Mouse (Mus musculus): ENCODE measurements around the gene Slit3. TPM values are rescaled to one million over a fixed set of nuclear protein-coding genes. Genes with fewer than 3 reads are reported as not detected.

Slit3 gene
- polyA plus RNA-seq, 1 experiment from 2014 or later: not detected

DNA sequence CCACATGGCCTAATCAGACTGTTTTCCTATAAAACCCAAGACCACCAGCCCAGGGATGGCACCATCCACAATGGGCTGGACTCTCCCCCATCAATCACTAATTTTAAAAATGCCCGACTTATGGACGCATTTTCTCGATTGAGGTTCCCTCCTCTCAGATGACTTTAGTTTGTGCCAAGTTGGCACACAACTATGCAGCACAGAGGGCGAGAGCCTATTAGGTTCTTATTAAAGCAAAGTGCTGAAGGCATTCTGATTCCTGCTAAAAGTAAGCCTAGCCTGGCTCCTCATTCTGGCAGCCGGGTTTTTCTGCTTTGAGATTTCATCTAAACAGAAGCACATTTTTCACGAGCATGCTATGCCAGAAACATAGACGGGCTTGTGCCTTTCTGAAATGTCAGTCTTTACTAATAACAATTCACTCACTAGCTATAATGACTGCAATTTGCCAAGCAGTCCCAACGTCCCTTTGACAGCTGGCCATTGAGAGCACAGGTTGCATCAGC is 605.4 kb downstream of the Slit3 start:
- WGBS (ENCODE audit: missing documents): 89% methylated on average over 8 of the region's 8 CpGs
- H3K4me3 ChIP-seq (ENCODE audit: inconsistent target): no peak overlapping the region
- no peak overlapping the region for H3K27ac ChIP-seq
- H3K79me2 ChIP-seq (ENCODE audit: inconsistent target): no peaks in the 10 kb centered on the region
- no peaks in the 10 kb centered on the region for H3K36me3 ChIP-seq (ENCODE audit: inconsistent target)

DNA sequence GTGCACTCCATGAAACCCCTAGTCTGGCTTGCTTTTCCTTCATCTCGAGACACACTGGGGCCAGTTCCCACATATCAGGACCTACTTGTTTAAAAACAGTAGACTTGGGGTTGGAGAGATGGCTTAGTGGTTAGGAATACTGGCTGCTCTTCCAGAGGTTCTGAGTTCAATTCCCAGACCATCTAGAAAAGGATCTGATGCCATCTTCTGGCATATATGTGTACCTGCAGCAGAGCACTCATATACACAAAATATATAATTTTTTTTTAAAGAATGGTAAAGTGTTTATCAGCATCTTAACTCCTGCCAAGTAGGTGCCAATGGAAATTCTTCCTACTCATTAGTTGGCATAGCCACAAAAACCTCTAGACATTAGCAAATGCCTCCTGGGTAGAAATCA is 607.2 kb downstream of the Slit3 start:
- WGBS (ENCODE audit: missing documents): 100% methylated on average over 1 of the region's 1 CpGs
- no peaks in the 10 kb centered on the region for H3K36me3 ChIP-seq (ENCODE audit: inconsistent target)
- H3K4me3 ChIP-seq (ENCODE audit: inconsistent target): no peak overlapping the region
- no peaks in the 10 kb centered on the region for H3K79me2 ChIP-seq (ENCODE audit: inconsistent target)
- H3K27ac ChIP-seq: no peak overlapping the region

DNA sequence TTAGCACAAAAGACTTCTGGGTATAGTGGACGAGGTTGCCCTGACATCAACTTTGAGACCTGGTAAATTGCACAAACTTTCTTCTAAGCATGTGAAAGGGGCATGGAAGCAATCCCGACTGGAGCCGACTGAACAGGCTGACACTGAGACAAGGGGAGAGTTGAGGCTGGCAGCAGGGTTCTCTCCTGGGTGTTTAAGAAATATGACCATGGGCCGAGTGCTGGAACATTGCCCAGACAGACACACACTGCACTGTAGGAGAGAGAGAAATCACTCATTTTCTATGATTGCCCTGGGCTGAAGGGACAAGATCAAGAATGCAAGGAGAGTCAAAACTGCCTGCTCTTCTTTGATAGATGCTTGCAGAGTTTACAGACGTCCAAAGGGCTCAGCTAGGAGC is 608.2 kb downstream of the Slit3 start:
- Histone ChIP-seq H3K79me2 (ENCODE audit: inconsistent target) (no peaks in the 10 kb centered on the region), H3K4me3 (ENCODE audit: inconsistent target) (no peak overlapping the region), H3K36me3 (ENCODE audit: inconsistent target) (no peaks in the 10 kb centered on the region), H3K27ac (no peak overlapping the region)
- 73% methylated on average over 5 of the region's 5 CpGs for WGBS (ENCODE audit: missing documents)

DNA sequence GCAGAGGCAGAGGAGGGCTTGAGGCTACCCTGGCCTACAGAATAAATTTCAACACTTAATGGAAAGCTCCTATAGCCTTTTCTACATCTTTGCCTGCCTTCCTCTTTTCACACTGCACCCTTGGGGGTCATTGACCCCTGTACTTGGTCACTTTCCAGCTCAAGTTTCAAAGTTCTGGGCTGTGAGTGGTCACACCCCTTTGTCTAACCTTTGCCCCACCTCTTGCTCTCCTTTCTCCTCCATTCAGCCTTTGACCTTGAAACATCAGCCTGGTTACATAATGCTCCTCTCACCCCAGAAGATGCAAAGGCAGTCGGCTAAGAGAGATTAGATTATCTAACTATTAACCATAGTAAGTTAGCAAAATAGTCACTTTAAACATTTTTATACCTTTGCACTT is 611.3 kb downstream of the Slit3 start:
- Histone ChIP-seq H3K27ac (no peak overlapping the region), H3K36me3 (ENCODE audit: inconsistent target) (no peaks in the 10 kb centered on the region), H3K79me2 (ENCODE audit: inconsistent target) (no peaks in the 10 kb centered on the region), H3K4me3 (ENCODE audit: inconsistent target) (no peak overlapping the region)
- WGBS (ENCODE audit: missing documents): 71% methylated on average over 1 of the region's 1 CpGs

DNA sequence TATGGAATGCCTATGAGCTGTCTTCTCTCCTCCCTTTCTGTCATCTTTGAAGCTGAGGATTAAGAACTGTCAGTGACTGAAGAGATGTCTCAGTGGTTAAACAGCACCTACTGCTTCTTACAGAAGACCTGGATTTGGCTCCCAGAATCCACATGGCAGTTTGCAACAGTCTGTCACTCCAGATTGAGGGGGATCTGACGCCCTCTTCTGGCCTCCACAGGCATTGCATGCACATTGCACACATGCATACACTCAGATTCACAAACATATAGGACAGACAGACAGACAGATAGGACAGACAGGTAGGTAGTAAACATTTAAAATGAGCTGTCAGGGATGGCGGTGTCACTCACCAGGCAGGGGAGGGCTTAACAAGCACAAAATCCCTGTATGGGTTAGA is 615.8 kb downstream of the Slit3 start:
- Histone ChIP-seq H3K79me2 (ENCODE audit: inconsistent target) (no peaks in the 10 kb centered on the region), H3K36me3 (ENCODE audit: inconsistent target) (no peaks in the 10 kb centered on the region), H3K4me3 (ENCODE audit: inconsistent target) (no peak overlapping the region), H3K27ac (no peak overlapping the region)
- 72% methylated on average over 2 of the region's 2 CpGs for WGBS (ENCODE audit: missing documents)

DNA sequence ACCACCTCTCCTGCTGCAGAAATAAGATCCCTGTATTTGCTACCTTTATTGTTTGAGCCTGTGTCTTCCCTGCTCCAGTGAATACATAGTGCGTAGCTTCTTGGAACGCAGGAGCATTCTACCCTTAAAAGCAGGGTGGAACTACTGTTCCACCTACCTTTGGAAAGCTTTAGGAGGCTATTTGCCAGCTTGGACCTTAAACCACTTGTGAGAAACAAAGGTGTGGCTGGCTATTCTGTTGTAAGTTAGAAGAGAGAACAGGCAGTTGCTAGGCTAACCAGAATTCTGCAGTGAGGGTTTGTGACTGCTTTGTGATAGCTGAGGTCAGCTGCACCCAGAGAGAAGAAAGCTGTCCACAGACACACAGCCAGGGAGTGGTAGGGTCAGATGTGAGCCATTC is 616.2 kb downstream of the Slit3 start:
- 95% methylated on average over 2 of the region's 2 CpGs for WGBS (ENCODE audit: missing documents)
- no peaks in the 10 kb centered on the region for H3K79me2 ChIP-seq (ENCODE audit: inconsistent target)

DNA sequence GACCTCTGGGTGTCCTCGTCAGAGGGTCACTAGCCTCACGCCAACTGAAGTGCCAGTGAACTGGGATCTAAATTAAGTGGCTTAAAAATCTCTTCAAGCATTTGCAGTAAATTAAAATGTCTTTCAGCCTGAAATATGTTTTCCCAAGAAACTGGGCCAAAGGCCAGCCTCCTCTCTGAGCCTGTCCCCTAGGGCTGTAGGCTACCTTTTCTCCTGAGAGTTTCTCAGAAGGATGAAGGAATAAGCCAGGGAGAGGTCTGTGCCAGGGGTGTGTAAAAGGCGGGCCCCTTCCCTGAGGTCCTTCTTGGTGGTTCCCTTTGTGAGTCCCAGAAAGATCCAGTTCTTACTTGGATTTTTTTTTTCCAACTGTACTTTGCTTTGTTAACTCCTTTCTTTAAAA is 617.1 kb downstream of the Slit3 start:
- Histone ChIP-seq H3K4me3 (ENCODE audit: inconsistent target) (no peak overlapping the region), H3K79me2 (ENCODE audit: inconsistent target) (no peaks in the 10 kb centered on the region), H3K27ac (no peak overlapping the region), H3K36me3 (ENCODE audit: inconsistent target) (no peaks in the 10 kb centered on the region)
- WGBS (ENCODE audit: missing documents): 83% methylated on average over 3 of the region's 3 CpGs

More for the DNA sequence above, 616.2 kb downstream of the Slit3 start:
- H3K27ac ChIP-seq: no peak overlapping the region
- H3K4me3 ChIP-seq (ENCODE audit: inconsistent target): no peak overlapping the region
- H3K36me3 ChIP-seq (ENCODE audit: inconsistent target): no peaks in the 10 kb centered on the region

DNA sequence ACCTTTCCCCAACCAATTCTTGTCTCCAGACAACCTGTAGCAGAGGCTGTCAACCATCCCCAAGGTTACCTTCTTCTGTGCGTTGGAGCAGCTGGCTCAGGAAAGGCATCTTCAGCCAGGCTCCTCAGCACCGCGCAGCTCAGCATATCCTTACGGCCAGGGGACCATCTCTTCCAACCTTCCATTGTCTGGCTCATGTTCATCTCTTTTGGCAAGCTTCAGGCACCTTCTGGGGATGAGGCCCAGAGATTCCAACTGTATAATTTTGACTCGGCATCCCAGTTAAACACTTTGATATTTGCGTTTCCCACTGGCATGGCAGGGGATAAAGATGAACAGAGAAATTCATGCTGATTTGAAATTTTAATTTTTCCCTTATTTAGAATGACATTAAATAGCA is 622.6 kb downstream of the Slit3 start:
- Histone ChIP-seq H3K36me3 (ENCODE audit: inconsistent target) (no peaks in the 10 kb centered on the region), H3K79me2 (ENCODE audit: inconsistent target) (no peaks in the 10 kb centered on the region), H3K27ac (no peak overlapping the region), H3K4me3 (ENCODE audit: inconsistent target) (no peak overlapping the region)
- WGBS (ENCODE audit: missing documents): 95% methylated on average over 6 of the region's 6 CpGs

DNA sequence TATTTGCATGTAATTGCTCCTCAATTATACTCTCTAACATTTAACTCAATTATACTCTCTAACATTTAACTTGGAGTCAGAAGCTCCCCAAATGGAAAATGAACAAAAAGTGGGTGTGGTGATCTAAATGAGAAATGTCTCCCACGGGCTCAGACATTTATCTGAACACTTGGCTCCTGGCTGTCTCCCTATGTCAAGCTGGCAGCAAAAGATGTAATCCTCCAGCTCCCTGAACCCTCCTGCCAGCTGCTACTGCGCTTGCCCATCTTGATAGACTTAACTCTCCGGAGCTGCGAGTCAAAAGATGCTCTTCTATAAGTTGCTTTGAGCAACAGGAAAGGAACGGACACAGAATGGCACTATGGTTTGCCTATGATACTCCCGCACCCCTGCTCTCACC is 623.5 kb downstream of the Slit3 start:
- H3K4me3 ChIP-seq (ENCODE audit: inconsistent target): no peak overlapping the region
- no peak overlapping the region for H3K27ac ChIP-seq
- 88% methylated on average over 6 of the region's 6 CpGs for WGBS (ENCODE audit: missing documents)

DNA sequence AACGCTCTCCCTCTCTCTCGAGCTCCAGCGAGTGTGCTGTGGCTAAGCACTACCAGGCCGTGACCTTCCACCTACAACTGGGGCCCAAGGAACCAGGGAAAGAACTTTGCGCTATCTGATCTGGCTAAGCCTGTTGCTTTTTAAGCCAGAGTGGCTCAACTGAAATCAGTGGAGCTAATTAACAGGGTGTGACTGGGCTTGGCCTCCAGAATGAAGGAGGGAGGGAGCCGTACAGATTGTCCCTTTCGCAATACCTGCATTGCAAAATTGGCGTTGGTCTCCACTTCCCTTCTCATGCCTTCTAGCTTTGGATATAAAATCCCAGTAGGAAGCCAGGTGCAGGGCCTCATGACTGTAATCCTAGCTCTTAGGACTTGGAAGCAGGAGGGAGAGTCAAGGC is 629.6 kb downstream of the Slit3 start:
- WGBS (ENCODE audit: missing documents): 61% methylated on average over 8 of the region's 8 CpGs
- no peaks in the 10 kb centered on the region for H3K36me3 ChIP-seq (ENCODE audit: inconsistent target)
- no peaks in the 10 kb centered on the region for H3K79me2 ChIP-seq (ENCODE audit: inconsistent target)
- H3K4me3 ChIP-seq (ENCODE audit: inconsistent target): no peak overlapping the region
- no peak overlapping the region for H3K27ac ChIP-seq

More for the DNA sequence above, 623.5 kb downstream of the Slit3 start:
- no peaks in the 10 kb centered on the region for H3K79me2 ChIP-seq (ENCODE audit: inconsistent target)
- no peaks in the 10 kb centered on the region for H3K36me3 ChIP-seq (ENCODE audit: inconsistent target)

DNA sequence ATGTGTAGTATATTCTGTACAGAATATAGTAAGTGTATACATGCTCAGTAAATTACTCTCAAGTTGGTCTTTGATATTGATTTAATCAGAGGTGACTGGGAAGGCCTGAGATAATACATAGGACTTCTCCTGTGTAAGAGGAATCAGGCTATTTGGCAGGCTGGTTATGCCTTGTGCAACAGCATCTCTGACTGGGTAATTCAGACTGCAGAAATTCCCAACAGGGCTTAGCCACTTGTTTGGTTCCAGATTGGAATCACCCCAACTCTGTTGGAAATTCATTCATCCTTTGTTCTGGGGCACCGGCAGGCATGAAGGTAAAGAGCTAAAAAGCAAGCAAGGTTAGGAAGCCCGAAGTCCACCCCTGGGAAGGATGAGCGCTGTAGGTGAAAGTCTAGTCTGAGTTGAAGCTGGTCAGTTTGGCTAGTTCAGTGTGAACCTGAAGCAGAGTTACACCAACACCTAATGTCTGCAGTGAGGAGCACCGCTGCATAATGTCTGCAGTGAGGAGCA is 633.9 kb downstream of the Slit3 start:
- no peak overlapping the region for H3K4me3 ChIP-seq (ENCODE audit: inconsistent target)
- 94% methylated on average over 4 of the region's 4 CpGs for WGBS (ENCODE audit: missing documents)

DNA sequence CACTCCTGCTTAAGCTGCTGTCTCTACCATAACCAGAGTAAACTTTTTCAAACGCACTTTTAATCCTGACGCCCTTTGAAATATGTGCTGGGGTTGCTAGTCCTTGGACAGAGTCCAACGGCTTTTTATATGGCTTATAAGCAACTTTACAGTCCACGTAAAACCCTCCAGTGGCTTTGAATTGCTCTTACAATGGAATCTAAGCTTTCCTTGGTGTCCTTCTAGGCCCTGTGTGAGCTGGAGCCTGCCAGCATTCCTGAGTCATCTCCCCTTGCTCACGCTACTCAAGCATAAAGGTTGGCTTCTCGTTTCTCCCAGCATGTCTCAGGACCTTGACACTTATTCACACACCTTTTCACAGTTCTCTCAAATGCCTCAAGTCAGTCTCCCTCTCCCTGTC is 634.5 kb downstream of the Slit3 start:
- H3K4me3 ChIP-seq (ENCODE audit: inconsistent target): no peak overlapping the region
- no peak overlapping the region for H3K27ac ChIP-seq
- no peaks in the 10 kb centered on the region for H3K36me3 ChIP-seq (ENCODE audit: inconsistent target)
- no peaks in the 10 kb centered on the region for H3K79me2 ChIP-seq (ENCODE audit: inconsistent target)
- 83% methylated on average over 6 of the region's 6 CpGs for WGBS (ENCODE audit: missing documents)

More for the DNA sequence above, 633.9 kb downstream of the Slit3 start:
- Histone ChIP-seq H3K79me2 (ENCODE audit: inconsistent target) (no peaks in the 10 kb centered on the region), H3K36me3 (ENCODE audit: inconsistent target) (no peaks in the 10 kb centered on the region), H3K27ac (no peak overlapping the region)

DNA sequence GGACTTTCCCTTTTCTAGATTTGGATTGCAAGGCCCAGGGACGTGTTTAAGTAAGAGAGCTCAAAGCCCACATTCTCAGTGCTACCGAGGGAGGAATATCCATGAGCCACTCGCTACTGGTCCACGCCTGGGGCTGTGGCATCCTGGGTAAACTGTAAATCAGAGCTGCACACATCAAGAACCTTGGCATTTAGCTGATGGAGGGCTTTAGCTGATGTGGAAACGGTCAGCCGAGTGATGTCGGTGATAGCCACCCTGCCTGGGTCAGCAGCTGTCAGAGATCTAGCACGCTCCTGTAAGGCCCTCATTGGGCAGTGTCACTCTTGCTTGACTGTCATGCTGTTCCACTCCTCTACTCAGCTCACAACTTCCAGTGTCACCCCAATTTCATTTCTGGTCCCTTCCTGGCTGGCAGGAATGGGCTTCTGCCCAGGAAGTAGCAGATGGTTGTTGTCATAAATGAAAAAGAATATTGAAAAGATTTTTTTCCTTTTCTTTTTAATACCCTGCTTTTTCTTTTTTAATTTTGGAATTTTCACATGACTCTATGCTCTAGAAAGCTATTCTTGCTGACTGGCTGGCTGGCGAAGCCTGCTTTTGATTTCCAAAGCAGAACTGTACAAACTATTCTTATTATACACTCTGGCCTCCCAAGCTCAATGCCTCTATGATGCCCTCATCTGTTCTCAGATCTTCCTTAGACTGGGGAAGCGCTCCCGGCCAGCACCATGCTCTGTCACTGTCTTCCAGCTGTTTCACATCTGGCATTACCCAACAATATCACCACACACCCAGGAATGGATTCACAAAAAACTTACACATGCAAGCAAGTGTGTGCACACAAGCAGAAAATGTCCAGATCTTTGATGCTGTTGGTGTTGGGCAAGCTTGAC is 635.6 kb downstream of the Slit3 start:
- WGBS (ENCODE audit: missing documents): 88% methylated on average over 11 of the region's 11 CpGs
- H3K27ac ChIP-seq: no peak overlapping the region
- no peaks in the 10 kb centered on the region for H3K36me3 ChIP-seq (ENCODE audit: inconsistent target)
- no peak overlapping the region for H3K4me3 ChIP-seq (ENCODE audit: inconsistent target)
- H3K79me2 ChIP-seq (ENCODE audit: inconsistent target): no peaks in the 10 kb centered on the region

All from macrophage (primary cell).